Mouse (Mus musculus) limb, embryonic 15.5 days (tissue): ENCODE measurements around the gene Myo16. TPM values are rescaled to one million over a fixed set of nuclear protein-coding genes. Genes with fewer than 3 reads are reported as not detected.

Source experiments
- ATAC-seq: fragments of 200-750 bp; cut with Nextera tagmentation; 2 replicates; pipeline ENCODE4 v1.8.0; 2017; ENCODE audit warnings: low read depth, moderate TSS enrichment; ENCODE audit not compliant: insufficient number of reproducible peaks, low FRiP score, low TSS enrichment
- H3K27ac ChIP-seq: fragments of 300-500 bp; sonication (generic); 2 replicates; pipeline ENCODE4 v1.5.1; 2015; ENCODE audit warnings: moderate library complexity, mild to moderate bottlenecking, inconsistent platforms
- H3K27me3 ChIP-seq: fragments of 300-500 bp; sonication (generic); 2 replicates; pipeline ENCODE4 v1.6.1; 2015; ENCODE audit warnings: inconsistent platforms
- H3K36me3 ChIP-seq: fragments of 300-500 bp; sonication (generic); 2 replicates; pipeline ENCODE4 v1.6.1; 2015; ENCODE audit warnings: inconsistent platforms
- H3K4me1 ChIP-seq: fragments of 300-500 bp; sonication (generic); 2 replicates; pipeline ENCODE4 v1.6.1; 2015; ENCODE audit warnings: inconsistent platforms
- H3K4me2 ChIP-seq: fragments of 300-500 bp; sonication (generic); 2 replicates; pipeline ENCODE4 v1.6.1; 2015; ENCODE audit warnings: mild to moderate bottlenecking, inconsistent platforms
- H3K4me3 ChIP-seq: fragments of 300-500 bp; sonication (generic); 2 replicates; pipeline ENCODE4 v1.5.1; 2015; ENCODE audit warnings: mild to moderate bottlenecking, inconsistent platforms
- H3K9ac ChIP-seq: fragments of 300-500 bp; sonication (generic); 2 replicates; pipeline ENCODE4 v1.6.1; 2015; ENCODE audit warnings: inconsistent platforms
- H3K9me3 ChIP-seq: fragments of 300-500 bp; sonication (generic); 2 replicates; pipeline ENCODE4 v1.6.1; 2016; ENCODE audit warnings: inconsistent platforms
- WGBS: fragments of 180-500 bp; shearing (Covaris S2); methylation state at CpG from one replicate; pipeline ENCODE4 v1.1.7; 2015; 5-methylcytosine and 5-hydroxymethylcytosine counted together
- polyA plus RNA-seq: library from polyadenylated mRNA; unstranded; fragments of >200 nt; fragmentation: Nextera tagmentation; extraction: Ambion mirVana; gene quantifications from 2 replicates; pipeline ENCODE4 v1.2.1, GENCODE M21; 2015

Gene Myo16
- polyA plus RNA-seq, 1 experiment from 2014 or later, result 0.42 TPM

- no peak overlapping the region for H3K4me2 ChIP-seq
Measured at GRCm38 (mm10) chr8:10418971-10419370, 265.3 kb downstream of the Myo16 start.

DNA sequence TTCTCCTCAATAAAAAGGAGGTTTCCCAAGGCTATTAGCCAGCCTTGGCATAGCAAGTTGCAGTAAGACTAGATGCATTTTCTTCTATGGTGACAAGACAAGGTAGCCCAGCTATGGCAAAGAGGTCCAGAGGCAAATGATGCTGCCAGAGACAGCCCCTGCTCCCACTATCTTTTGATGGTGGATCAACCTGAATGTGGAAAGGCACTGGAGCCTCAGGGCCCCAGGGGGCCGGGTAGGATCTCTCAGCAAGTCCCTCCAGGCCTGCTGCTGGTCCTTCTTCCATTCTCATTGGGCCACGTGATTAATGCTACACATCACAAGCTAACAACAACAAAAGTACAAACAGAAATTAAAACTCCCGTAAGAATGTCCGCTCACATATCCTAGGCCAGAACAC, 266.0 kb downstream of the Myo16 start:
- H3K36me3 ChIP-seq, result no peaks in the 10 kb centered on the region
- H3K4me1 ChIP-seq, result 0 out of 2 replicates have a peak, but pooled peaks cover 6% of the 10 kb centered on the region
- H3K4me3 ChIP-seq, result no peak overlapping the region
- ATAC-seq, result no peak
- no peak overlapping the region for H3K27ac ChIP-seq
- H3K27me3 ChIP-seq, result no peaks in the 10 kb centered on the region
- no peak overlapping the region for H3K9ac ChIP-seq
- no peaks in the 10 kb centered on the region for H3K9me3 ChIP-seq
- H3K4me2 ChIP-seq, result no peak overlapping the region
- 76% methylated on average over 4 of the region's 4 CpGs for WGBS

More at GRCm38 (mm10) chr8:10418971-10419370, 265.3 kb downstream of the Myo16 start:
- Histone ChIP-seq H3K4me3 (no peak overlapping the region), H3K27me3 (no peaks in the 10 kb centered on the region), H3K27ac (no peak overlapping the region), H3K9me3 (no peaks in the 10 kb centered on the region), H3K36me3 (no peaks in the 10 kb centered on the region), H3K9ac (no peak overlapping the region), H3K4me1 (0 out of 2 replicates have a peak, but pooled peaks cover 6% of the 10 kb centered on the region)
- no peak for ATAC-seq
- WGBS, result 71% methylated on average over 7 of the region's 7 CpGs

GRCm38 (mm10) chr8:10420551-10420950, 266.8 kb downstream of the Myo16 start:
- H3K4me2 ChIP-seq, result no peak overlapping the region
- no peaks in the 10 kb centered on the region for H3K27me3 ChIP-seq
- 80% methylated on average over 6 of the region's 6 CpGs for WGBS
- H3K27ac ChIP-seq, result no peak overlapping the region
- no peaks in the 10 kb centered on the region for H3K9me3 ChIP-seq
- no peak overlapping the region for H3K4me3 ChIP-seq
- ATAC-seq, result no peak
- 0 out of 2 replicates have a peak, but pooled peaks cover 6% of the 10 kb centered on the region for H3K4me1 ChIP-seq
- H3K9ac ChIP-seq, result no peak overlapping the region
- H3K36me3 ChIP-seq, result no peaks in the 10 kb centered on the region

DNA sequence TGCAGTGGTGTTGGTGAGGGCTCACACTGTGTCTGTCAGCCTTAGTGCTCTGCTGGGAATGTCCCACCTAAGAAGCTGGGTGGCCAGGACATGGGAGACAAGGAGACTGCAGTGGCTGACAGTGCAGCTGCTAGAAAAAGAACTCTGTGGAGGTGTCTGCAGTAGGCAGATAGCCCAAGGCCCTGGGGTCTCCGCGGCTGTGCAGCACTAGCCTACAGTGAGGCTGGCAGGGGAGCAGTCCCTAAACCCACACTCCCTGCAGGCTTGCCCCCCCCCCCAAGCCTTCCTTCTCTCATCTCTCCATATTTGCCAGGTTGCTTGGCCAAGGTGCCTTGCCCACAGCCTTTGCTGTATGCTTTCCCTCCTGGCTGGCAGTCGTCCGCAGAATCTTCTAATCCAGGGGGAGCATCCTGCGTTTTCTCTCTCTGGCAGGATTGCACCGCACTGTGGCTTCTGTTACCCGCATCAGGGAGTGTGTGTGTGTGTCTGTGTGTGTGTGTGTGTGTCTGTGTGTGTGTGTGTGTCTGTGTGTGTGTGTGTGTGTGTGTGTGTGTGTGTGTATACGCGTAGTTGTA, 267.9 kb downstream of the Myo16 start:
- WGBS, result 91% methylated on average over 8 of the region's 9 CpGs
- H3K4me2 ChIP-seq, result no peak overlapping the region
- H3K27me3 ChIP-seq, result no peaks in the 10 kb centered on the region
- no peaks in the 10 kb centered on the region for H3K9me3 ChIP-seq
- no peaks in the 10 kb centered on the region for H3K36me3 ChIP-seq
- H3K4me3 ChIP-seq, result no peak overlapping the region
- ATAC-seq, result no peak
- H3K4me1 ChIP-seq, result 0 out of 2 replicates have a peak, but pooled peaks cover 1% of the 10 kb centered on the region
- H3K27ac ChIP-seq, result no peak overlapping the region
- no peak overlapping the region for H3K9ac ChIP-seq

- no peaks in the 10 kb centered on the region for H3K9me3 ChIP-seq
- no peaks in the 10 kb centered on the region for H3K27me3 ChIP-seq
- ATAC-seq, result no peak
- 78% methylated on average over 8 of the region's 8 CpGs for WGBS
- H3K36me3 ChIP-seq, result no peaks in the 10 kb centered on the region
- H3K4me2 ChIP-seq, result no peak overlapping the region
- H3K9ac ChIP-seq, result no peak overlapping the region
- no peak overlapping the region for H3K4me3 ChIP-seq
- no peak overlapping the region for H3K27ac ChIP-seq
- peaks cover 8% of the 10 kb centered on the region for H3K4me1 ChIP-seq
Measured at GRCm38 (mm10) chr8:10435492-10435891, 281.8 kb downstream of the Myo16 start.

DNA sequence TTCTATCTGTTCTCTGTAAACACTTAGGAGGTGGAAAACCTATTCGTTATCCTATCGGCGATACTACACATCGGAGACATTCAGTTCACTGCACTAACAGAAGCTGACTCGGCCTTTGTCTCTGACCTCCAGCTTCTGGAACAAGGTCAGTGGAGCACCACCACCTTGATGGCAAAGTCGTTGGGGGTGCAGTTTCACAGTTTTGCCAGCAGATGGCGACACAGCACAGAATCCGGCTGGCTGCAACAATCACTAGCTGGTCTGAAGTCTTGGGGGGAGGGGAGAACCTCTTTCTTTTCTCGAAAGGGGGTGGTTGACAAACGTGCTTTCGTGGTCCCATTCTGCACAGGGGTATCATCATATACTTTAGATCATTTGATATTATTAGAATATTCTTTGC, 285.1 kb downstream of the Myo16 start:
- Histone ChIP-seq H3K27me3 (no peaks in the 10 kb centered on the region), H3K27ac (no peak overlapping the region), H3K36me3 (no peaks in the 10 kb centered on the region), H3K4me1 (peaks cover 8% of the 10 kb centered on the region), H3K9me3 (no peaks in the 10 kb centered on the region), H3K4me2 (no peak overlapping the region), H3K9ac (no peak overlapping the region), H3K4me3 (no peak overlapping the region)
- no peak for ATAC-seq
- WGBS, result 17% methylated on average over 11 of the region's 11 CpGs

- H3K4me3 ChIP-seq, result no peak overlapping the region
- no peak overlapping the region for H3K4me2 ChIP-seq
- no peak overlapping the region for H3K9ac ChIP-seq
- no peak overlapping the region for H3K27ac ChIP-seq
- peaks cover 8% of the 10 kb centered on the region for H3K4me1 ChIP-seq
- 37% methylated on average over 16 of the region's 16 CpGs for WGBS
- H3K36me3 ChIP-seq, result no peaks in the 10 kb centered on the region
- ATAC-seq, result no peak
- no peaks in the 10 kb centered on the region for H3K27me3 ChIP-seq
- no peaks in the 10 kb centered on the region for H3K9me3 ChIP-seq
Measured at GRCm38 (mm10) chr8:10439595-10440453, 286.1 kb downstream of the Myo16 start.

DNA sequence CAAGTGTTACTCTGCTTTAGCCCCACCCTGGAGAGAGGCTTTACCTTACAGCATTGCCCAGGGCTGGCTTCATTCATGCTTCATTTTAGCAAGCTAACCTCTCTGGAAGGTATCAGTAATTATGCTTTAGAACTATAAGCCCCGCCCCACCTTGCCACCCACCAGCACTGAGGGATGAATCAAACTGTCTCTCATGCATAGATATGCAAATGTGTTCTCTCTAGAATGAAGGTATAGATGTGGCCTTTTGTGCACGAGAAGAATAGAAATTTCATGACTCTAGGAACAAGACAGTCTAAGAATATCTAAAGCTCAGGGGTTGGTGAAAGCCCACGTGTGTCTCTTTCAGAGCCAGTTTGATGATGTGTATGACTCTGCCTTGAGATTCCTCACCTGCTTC, 288.9 kb downstream of the Myo16 start:
- no peak for ATAC-seq
- no peak overlapping the region for H3K9ac ChIP-seq

GRCm38 (mm10) chr8:10445011-10445410, 291.3 kb downstream of the Myo16 start:
- no peak overlapping the region for H3K4me2 ChIP-seq
- peaks cover 4% of the 10 kb centered on the region; the same call in 1 of the 2 replicates for H3K4me1 ChIP-seq
- no peak overlapping the region for H3K9ac ChIP-seq
- no peaks in the 10 kb centered on the region for H3K36me3 ChIP-seq
- no peak overlapping the region for H3K27ac ChIP-seq
- WGBS, result 72% methylated on average over 7 of the region's 7 CpGs
- no peaks in the 10 kb centered on the region for H3K9me3 ChIP-seq
- no peak overlapping the region for H3K4me3 ChIP-seq
- ATAC-seq, result no peak
- no peaks in the 10 kb centered on the region for H3K27me3 ChIP-seq

More for the DNA sequence above, 288.9 kb downstream of the Myo16 start:
- Histone ChIP-seq H3K27ac (no peak overlapping the region), H3K4me3 (no peak overlapping the region), H3K4me2 (no peak overlapping the region), H3K27me3 (no peaks in the 10 kb centered on the region), H3K4me1 (peaks cover 8% of the 10 kb centered on the region), H3K9me3 (no peaks in the 10 kb centered on the region), H3K36me3 (no peaks in the 10 kb centered on the region)
- 67% methylated on average over 3 of the region's 3 CpGs for WGBS

GRCm38 (mm10) chr8:10448545-10448944, 294.8 kb downstream of the Myo16 start:
- WGBS, result 72% methylated on average over 14 of the region's 14 CpGs
- H3K4me3 ChIP-seq, result no peak overlapping the region
- ATAC-seq, result no peak
- no peak overlapping the region for H3K27ac ChIP-seq
- H3K9me3 ChIP-seq, result no peaks in the 10 kb centered on the region
- H3K27me3 ChIP-seq, result no peaks in the 10 kb centered on the region
- H3K9ac ChIP-seq, result no peak overlapping the region
- H3K4me2 ChIP-seq, result no peak overlapping the region
- no peaks in the 10 kb centered on the region for H3K36me3 ChIP-seq
- peaks cover 4% of the 10 kb centered on the region; the same call in 1 of the 2 replicates for H3K4me1 ChIP-seq

DNA sequence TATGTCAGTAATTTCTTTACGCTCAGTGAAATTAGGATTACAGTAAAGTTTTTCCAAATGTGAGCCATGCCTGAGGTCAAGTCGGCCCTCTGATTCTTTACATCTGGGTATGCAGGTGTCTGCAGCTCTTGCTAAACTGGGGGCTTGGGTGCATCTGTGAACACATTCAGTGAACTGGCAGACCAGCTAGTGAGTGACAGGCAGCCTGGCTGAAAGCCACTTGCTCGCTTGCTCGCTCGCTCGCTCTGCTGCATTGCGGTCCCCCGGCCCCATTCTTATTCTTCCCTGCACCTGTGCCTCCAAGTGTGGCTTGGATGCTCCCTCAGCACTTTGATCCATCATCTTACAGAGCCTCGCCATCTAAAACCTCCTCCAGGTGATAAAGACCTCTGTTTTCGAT, 299.3 kb downstream of the Myo16 start:
- Histone ChIP-seq H3K27ac (no peak overlapping the region), H3K9me3 (no peaks in the 10 kb centered on the region), H3K4me1 (peaks cover 8% of the 10 kb centered on the region; the same call in 1 of the 2 replicates), H3K9ac (no peak overlapping the region), H3K4me3 (no peak overlapping the region), H3K4me2 (no peak overlapping the region), H3K36me3 (no peaks in the 10 kb centered on the region), H3K27me3 (no peaks in the 10 kb centered on the region)
- 51% methylated on average over 10 of the region's 10 CpGs for WGBS
- no peak for ATAC-seq

- no peak for ATAC-seq
Measured at GRCm38 (mm10) chr8:10458151-10458649, 304.5 kb downstream of the Myo16 start.

More at GRCm38 (mm10) chr8:10458151-10458649, 304.5 kb downstream of the Myo16 start:
- Histone ChIP-seq H3K4me3 (no peak overlapping the region), H3K36me3 (no peaks in the 10 kb centered on the region), H3K9me3 (no peaks in the 10 kb centered on the region), H3K27me3 (no peaks in the 10 kb centered on the region), H3K27ac (no peak overlapping the region), H3K4me1 (peaks cover 9% of the 10 kb centered on the region; the same call in 1 of the 2 replicates), H3K4me2 (no peak overlapping the region), H3K9ac (no peak overlapping the region)
- 23% methylated on average over 9 of the region's 9 CpGs for WGBS
